29 mouse cellular contexts compared by ENCODE assay signal in the genomic region with DNA sequence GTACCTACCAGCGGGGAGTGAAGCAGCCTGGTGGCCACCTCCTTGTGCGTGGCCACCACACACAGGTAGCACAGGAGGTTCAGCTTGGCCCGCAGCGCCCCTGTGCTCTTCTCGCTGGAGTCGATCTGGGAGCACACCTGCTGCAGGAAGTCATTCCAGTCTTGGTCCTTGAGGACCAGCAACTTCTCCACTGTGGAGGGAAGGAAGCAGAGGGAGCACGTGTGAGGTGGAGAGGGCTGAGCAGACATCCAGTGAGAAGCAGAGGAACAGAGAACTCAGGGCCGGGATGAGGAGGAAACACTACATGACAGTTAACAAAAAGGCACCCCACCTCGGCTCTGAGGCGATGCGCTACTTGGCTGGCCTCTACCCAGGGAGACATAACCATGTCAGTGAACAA. TPM values are rescaled to one million over a fixed set of nuclear protein-coding genes. Genes with fewer than 3 reads are reported as not detected.
A peak's percentile ranks its signal among the peaks of the same experiment; 100 is the strongest.
DNase-seq lines count a peak whose midpoint lies in the region; ATAC-seq and TF ChIP-seq lines count a peak whose summit lies in the region.
"Had no signal": no experiment of that assay in that cellular context is flagged by ENCODE, and none has a peak within 500 bp of the region (broad histone marks: within the 10 kb centered on the region; RNA-seq: fewer than 3 reads in every experiment).

No protein-coding gene starts in this region.

- H3K4me2 ChIP-seq in hindbrain, embryonic 13.5 days: no peak overlapping the region
- H3K4me2 ChIP-seq: forebrain, embryonic 13.5 days; heart, embryonic 11.5 days; hindbrain, embryonic 15.5 days; limb, embryonic 15.5 days; liver, embryonic 13.5 days; midbrain, embryonic 12.5 days had no signal

- no peak overlapping the region for H3K9ac ChIP-seq in hindbrain, embryonic 13.5 days
- H3K9ac ChIP-seq: forebrain, embryonic 13.5 days; hindbrain, embryonic 15.5 days; limb, embryonic 15.5 days; liver, embryonic 13.5 days; midbrain, embryonic 12.5 days had no signal

- peak; percentile 0 for DNase-seq in heart, adult 9 months (ENCODE audit: low spot score in 2 of 2)
- no peak for DNase-seq in heart, postnatal 36 days
- DNase-seq in left cerebral cortex, adult 2 months (ENCODE audit: extremely low spot score in 1 of 2, low spot score in 2 of 2): peak; percentile 5 to 8
- DNase-seq in left cerebral cortex, adult 9 months (ENCODE audit: low spot score in 2 of 2): no peak
- peak; percentile 9 to 58 for DNase-seq in spleen, postnatal 4 days (ENCODE audit: low spot score in 2 of 2)
- no peak for DNase-seq in spleen, adult 18-20 months
- DNase-seq: adrenal gland, postnatal 14 days; cerebellum, adult 11 months; cerebellum, adult 9-10 months; cerebellum, postnatal 36 days; gastrocnemius, postnatal 36 days; kidney, adult 11 months; layer of hippocampus, adult 9-11 months; liver, embryonic 13.5 days; lung, adult 18-20 months; right cerebral cortex, postnatal 4 days; thymus, postnatal 14 days had no signal

- no peak for ATAC-seq in hindbrain, embryonic 13.5 days (ENCODE audit: low FRiP score)
- ATAC-seq: CD4-positive, CD25-positive, alpha-beta regulatory T cell, adult 4 months; forebrain, embryonic 13.5 days; inflammation-experienced regulatory T-cells, adult 6 months; lung, postnatal 0 days had no signal

- WGBS in hindbrain, embryonic 13.5 days: 90% methylated on average over 11 of the region's 11 CpGs

- no peak overlapping the region for H3K27ac ChIP-seq in left cerebral cortex, adult 2 months
- no peak overlapping the region for H3K27ac ChIP-seq in hindbrain, embryonic 13.5 days
- H3K27ac ChIP-seq: forebrain, embryonic 13.5 days; hindbrain, embryonic 15.5 days; kidney, postnatal 0 days; limb, embryonic 10.5 days; limb, embryonic 15.5 days; liver, embryonic 13.5 days; midbrain, embryonic 12.5 days had no signal

- no peak for TF ChIP-seq CTCF in left cerebral cortex, adult 2 months (IDR thresholded peaks at IDR 0.05)

- no peak overlapping the region for H3K4me3 ChIP-seq in left cerebral cortex, adult 2 months
- no peak overlapping the region for H3K4me3 ChIP-seq in hindbrain, embryonic 13.5 days
- H3K4me3 ChIP-seq: forebrain, embryonic 13.5 days; hindbrain, embryonic 15.5 days; limb, embryonic 10.5 days; limb, embryonic 15.5 days; liver, embryonic 13.5 days; megakaryocyte, embryonic 14.5 days; midbrain, embryonic 12.5 days had no signal

- H3K9me3 ChIP-seq in hindbrain, embryonic 13.5 days: no peaks in the 10 kb centered on the region
- H3K9me3 ChIP-seq: forebrain, embryonic 13.5 days; hindbrain, embryonic 15.5 days; limb, embryonic 10.5 days; limb, embryonic 15.5 days; liver, embryonic 13.5 days; megakaryocyte, embryonic 14.5 days; midbrain, embryonic 12.5 days had no signal

- peaks cover 5% of the 10 kb centered on the region for H3K36me3 ChIP-seq in hindbrain, embryonic 13.5 days
- H3K36me3 ChIP-seq: hindbrain, embryonic 15.5 days; liver, embryonic 13.5 days had no signal

- intact Hi-C loops in heart, postnatal 36 days (cut with DNase I): loop anchor here (5.0 kb wide), 1 partner anchor 206 kb away; no protein-coding TSS in a partner anchor
- intact Hi-C loops in left cerebral cortex, adult 2 months (cut with DNase I): no loop called here

- no peaks in the 10 kb centered on the region for H3K4me1 ChIP-seq in hindbrain, embryonic 13.5 days (replicated peaks)
- H3K4me1 ChIP-seq: forebrain, embryonic 13.5 days; hindbrain, embryonic 15.5 days; limb, embryonic 10.5 days; limb, embryonic 15.5 days; liver, embryonic 13.5 days; midbrain, embryonic 12.5 days had no signal

- no peaks in the 10 kb centered on the region for H3K27me3 ChIP-seq in hindbrain, embryonic 13.5 days
- H3K27me3 ChIP-seq: forebrain, embryonic 13.5 days; hindbrain, embryonic 15.5 days; limb, embryonic 15.5 days; liver, embryonic 13.5 days; midbrain, embryonic 12.5 days had no signal

RNA-seq across cellular contexts. Expression of a gene that starts 26.1 kb away (rescaled TPM):
- under 1 TPM; 0.17 to 0.46 TPM for total RNA-seq in heart, postnatal 36 days (2021)
- total RNA-seq in left cerebral cortex, adult 2 months (2021): 1 to 10 TPM; 9.2 to 9.9 TPM
- 106 and 109 TPM in 2 replicates for polyA plus RNA-seq in hindbrain, embryonic 13.5 days (2015; fragmentation: Nextera tagmentation; extraction: Ambion mirVana)

RNA-seq across cellular contexts. Expression of a gene that starts 46.4 kb away (rescaled TPM):
- 100 to 1,000 TPM; 305 to 315 TPM for total RNA-seq in heart, postnatal 36 days (2021)
- total RNA-seq in left cerebral cortex, adult 2 months (2021): 100 to 1,000 TPM; 247 to 298 TPM
- polyA plus RNA-seq in hindbrain, embryonic 13.5 days (2015; fragmentation: Nextera tagmentation; extraction: Ambion mirVana): 43.0 and 46.2 TPM in 2 replicates

Comparison
In these comparisons a context has a peak if more than half of its experiments do, and no peak if none do; other contexts are left out.
1. DNase-seq: peak in heart, adult 9 months (2 of 2), left cerebral cortex, adult 2 months (2 of 2) and spleen, postnatal 4 days (2 of 2); none in heart, postnatal 36 days (0 of 2), left cerebral cortex, adult 9 months (0 of 2) and spleen, adult 18-20 months (0 of 2).
2. RNA of a gene that starts 26.1 kb away (total RNA-seq): 9.2 to 9.9 TPM in left cerebral cortex, adult 2 months; 0.17 to 0.46 TPM in heart, postnatal 36 days; every median in the first group is over 4 times any median in the second.